8 mouse cellular contexts compared by ENCODE assay signal in genomic region chr3:153655071-153655470, GRCm38 (mm10).
A peak's percentile ranks its signal among the peaks of the same experiment; 100 is the strongest.
DNase-seq lines count a peak whose midpoint lies in the region; ATAC-seq and TF ChIP-seq lines count a peak whose summit lies in the region.

No protein-coding gene starts in this region.

- TF ChIP-seq CTCF in brain, embryonic 14.5 days (IDR thresholded peaks at IDR 0.05; ENCODE audit: borderline replicate concordance, extremely low read depth, insufficient read depth, insufficient read length): peak; percentile 71

- TF ChIP-seq POLR2A in brain, embryonic 14.5 days (IDR thresholded peaks at IDR 0.05; ENCODE audit: borderline replicate concordance, extremely low read depth, insufficient read depth, insufficient read length, poor library complexity, severe bottlenecking): no peak

- peaks cover 2% of the 10 kb centered on the region; the same call in 1 of the 2 replicates for H3K36me3 ChIP-seq in limb, embryonic 10.5 days

- no peaks in the 10 kb centered on the region for H3K9me3 ChIP-seq in limb, embryonic 10.5 days (replicated peaks)

- H3K27ac ChIP-seq in limb, embryonic 10.5 days: no peak overlapping the region

- no peak for ATAC-seq in monocyte, adult 5-6 weeks (replicated peaks; ENCODE audit: insufficient number of reproducible peaks, low FRiP score, low TSS enrichment, poor library complexity, severe bottlenecking)

- H3K4me1 ChIP-seq in limb, embryonic 10.5 days: peaks cover 22% of the 10 kb centered on the region

- DNase-seq in urinary bladder, postnatal 14 days (ENCODE audit: low spot score): peak; percentile 64
- no peak for DNase-seq in urinary bladder, postnatal 10 days (ENCODE audit: low spot score)
- peak; percentile 87 for DNase-seq in brain, embryonic 14.5 days (ENCODE audit: low read depth)
- peak; percentile 14 for DNase-seq in fibroblast of lung, adult 2 months (ENCODE audit: low read depth)
- peak; percentile 28 to 70 for DNase-seq in kidney, adult 8-10 months
- DNase-seq in limb, embryonic 10.5 days (ENCODE audit: low spot score): peak; percentile 69
- DNase-seq in retina, postnatal 7 days (ENCODE audit: low read depth, low spot score): peak; percentile 46

- H3K4me3 ChIP-seq in limb, embryonic 10.5 days: no peak overlapping the region

- WGBS in limb, embryonic 10.5 days: 37% methylated on average over 9 of the region's 9 CpGs

- no peaks in the 10 kb centered on the region for H3K27me3 ChIP-seq in limb, embryonic 10.5 days (ENCODE audit: low read depth, poor library complexity, severe bottlenecking)
